Mouse (Mus musculus) brain, embryonic 18.5 days (tissue): ENCODE results near the gene Pttg1ip.

Experiments used
- DNase-seq: peaks from one replicate; pipeline ENCODE4 v3.0.0-alpha.2; 2012; ENCODE audit warnings: low read depth, low spot score

Gene Pttg1ip

GRCm38 (mm10) chr10:77581408-77582284, at the start of gene Pttg1ip:
Pttg1ip (plus strand) TSS chr10:77581720.
- peak; percentile 94 for DNase-seq

DNA sequence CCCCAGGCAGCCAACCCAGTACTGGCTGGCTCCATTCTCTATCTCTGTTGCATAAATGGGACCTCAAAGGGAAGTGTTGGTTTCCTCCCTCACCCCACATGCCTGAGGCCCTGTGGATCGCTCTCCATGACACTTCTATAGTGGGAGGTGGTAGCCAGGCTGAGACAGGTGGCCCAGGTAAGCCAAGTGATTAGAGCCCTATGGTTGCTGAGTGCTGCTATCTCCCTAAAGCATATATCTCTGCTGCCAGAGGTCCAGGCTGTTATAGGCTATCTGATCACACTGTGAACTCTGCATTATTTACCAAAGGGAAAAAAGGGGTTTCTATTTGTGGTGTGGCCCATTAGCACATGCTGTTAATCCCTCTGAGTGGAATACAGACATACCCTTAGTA, 49.5 kb upstream of the Pttg1ip start:
- DNase-seq = no peak

GRCm38 (mm10) chr10:77536727-77537126, 44.8 kb upstream of the Pttg1ip start:
- no peak for DNase-seq

DNA sequence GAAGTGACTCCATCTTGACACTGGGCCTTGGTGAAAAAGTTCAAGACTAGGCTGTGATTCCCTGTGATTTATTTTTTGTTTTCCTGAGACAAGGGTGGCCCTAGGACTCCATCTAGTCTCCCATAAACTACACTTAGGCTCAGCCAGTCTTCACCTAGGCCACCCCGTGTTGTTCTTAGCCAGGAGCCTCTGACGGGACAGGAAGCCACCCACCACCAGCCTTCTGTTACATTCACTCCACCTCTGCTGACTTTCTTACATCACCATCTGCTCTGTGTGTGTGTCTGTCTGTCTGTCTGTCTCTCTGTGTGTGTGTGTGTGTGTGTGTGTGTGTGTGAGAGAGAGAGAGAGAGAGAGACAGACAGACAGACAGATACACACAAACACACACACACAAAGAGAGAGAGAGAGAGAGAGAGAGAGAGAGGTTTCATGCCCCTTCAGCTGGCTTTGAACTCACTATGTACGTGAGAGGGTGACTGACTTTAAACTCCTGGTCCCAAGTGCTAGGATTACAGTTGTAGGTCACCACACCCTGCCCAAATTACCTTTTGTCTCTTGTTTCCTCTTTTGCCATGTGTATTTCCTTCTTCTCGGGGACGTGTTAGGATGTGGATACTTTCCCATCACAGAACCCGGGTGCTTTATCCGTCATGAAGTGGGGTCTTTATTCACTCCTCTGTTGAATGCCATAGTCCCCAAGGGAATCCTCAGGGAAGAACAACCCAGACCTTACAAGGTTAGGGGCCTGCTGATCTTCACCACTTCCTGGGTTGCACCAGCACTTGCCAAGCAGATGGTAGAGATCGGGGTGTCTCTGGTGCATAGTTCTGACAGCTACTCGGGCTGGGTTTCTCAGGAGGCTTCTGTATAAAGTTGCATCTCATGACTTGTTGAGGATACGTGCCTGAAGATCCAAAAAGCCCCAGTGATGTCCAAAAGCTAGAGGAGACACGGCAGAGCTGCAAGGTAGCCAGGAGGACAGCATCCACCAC, 44.0 kb upstream of the Pttg1ip start:
- no peak for DNase-seq

DNA sequence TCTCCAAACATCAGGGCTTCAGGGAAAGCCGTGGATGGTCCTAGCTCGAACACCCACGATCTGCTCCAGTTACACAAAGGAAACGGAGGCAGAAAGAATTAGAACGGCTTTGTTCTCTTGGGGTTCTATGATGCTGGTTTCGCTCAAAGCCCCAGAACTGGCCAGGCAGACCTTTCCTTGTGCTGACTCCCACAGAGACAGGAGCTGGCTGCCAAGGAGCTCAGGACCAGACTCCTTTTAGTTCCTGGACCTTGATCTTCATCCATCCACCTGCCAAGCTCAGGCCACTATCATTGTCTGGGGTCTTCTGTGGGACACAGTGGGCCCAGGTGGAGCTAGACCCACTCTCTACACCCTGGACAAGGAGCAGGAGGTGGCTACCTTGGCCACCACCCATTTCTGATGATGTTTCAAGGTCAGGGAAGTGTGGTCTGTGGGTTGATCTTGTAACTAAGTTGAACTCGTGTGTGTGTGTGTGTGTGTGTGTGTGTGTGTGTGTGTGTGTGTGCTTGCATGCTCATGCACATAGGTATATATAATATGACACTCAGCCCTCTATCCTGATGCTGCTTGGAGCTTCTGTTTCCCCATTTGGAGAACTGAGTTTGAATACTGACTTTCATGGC, 42.1 kb upstream of the Pttg1ip start:
- DNase-seq = no peak

DNA sequence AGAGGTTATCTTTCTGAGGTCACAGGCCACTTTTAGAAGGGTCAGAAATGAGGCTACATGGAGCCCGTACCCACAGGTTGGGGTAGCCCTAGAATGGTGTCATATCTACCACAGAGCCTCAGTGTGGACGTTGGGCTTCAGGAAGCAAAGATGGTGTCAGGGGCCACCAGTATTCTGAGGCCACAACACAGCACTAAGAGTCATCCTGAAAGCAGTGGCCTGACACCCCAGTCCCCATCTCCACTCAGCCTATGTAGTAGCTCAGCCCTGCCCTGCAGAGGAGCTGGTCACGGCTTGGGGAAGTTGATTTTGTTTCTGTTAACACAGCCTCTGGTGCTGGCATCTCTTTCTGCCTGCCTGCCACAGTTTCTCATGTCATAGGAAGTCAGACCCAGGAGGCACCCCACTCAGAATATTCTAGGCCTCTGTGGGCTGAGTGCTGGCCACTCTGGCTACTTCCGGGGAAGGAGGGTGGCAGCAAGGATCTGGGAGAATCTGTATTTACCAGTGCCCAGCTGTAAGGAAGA, 40.9 kb upstream of the Pttg1ip start:
- no peak for DNase-seq

- DNase-seq = no peak
Observed at GRCm38 (mm10) chr10:77541864-77542666, 39.5 kb upstream of the Pttg1ip start.

DNA sequence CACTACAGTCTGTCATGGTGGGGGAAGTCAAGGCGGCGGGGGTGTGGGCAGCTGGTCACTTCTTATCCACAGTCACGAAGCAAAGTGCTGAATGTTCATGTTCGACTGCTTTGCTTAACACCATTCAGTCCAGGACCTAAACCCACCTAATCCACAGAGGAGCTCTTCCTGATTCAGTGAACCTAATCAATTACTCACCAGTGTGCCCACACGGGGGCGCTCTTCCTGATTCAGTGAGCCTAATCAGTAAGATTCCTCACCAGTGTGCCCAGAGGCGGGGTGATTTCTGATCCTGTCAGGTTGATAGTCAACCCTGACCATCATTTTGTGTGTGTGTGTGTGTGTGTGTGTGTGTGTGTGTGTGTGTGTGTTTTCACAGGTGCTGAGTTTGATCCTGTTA, 38.3 kb upstream of the Pttg1ip start:
- no peak for DNase-seq

- no peak for DNase-seq
Observed at GRCm38 (mm10) chr10:77544916-77545315, 36.6 kb upstream of the Pttg1ip start.

DNA sequence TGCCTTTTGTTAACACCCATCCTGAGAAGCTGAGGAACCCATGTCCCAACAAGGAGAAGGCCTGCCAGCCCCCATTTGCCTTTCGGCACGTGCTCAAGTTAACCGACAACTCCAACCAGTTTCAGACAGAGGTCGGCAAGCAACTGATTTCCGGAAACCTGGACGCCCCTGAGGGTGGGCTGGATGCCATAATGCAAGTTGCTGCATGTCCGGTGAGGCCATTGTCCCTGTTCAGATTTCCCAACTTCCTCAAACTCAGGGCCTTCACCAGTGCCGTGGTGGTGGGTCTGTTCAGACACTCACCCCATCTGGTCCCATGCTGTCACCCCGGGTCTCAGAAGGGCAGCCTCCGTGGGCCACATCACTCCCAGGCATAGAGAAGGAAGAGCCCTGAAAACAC, 32.9 kb upstream of the Pttg1ip start:
- no peak for DNase-seq

DNA sequence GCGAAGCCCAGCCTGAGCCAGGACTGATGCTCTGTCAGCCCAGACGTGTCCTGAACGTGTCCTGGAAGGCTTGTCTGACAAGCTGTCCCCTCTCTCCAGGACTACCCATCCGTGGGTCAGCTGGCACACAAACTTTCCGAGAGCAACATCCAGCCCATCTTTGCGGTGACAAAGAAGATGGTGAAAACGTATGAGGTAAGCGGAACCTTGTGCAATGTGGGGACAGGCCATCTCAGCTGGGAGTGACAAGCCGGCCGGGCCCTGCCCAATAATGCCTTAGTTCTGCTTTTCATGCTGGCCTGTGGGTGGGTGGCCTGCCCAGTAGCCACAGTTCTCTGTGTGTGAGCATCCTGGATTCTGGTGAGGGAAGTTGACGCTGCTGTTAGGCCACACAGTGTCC, 30.6 kb upstream of the Pttg1ip start:
- DNase-seq = no peak

DNA sequence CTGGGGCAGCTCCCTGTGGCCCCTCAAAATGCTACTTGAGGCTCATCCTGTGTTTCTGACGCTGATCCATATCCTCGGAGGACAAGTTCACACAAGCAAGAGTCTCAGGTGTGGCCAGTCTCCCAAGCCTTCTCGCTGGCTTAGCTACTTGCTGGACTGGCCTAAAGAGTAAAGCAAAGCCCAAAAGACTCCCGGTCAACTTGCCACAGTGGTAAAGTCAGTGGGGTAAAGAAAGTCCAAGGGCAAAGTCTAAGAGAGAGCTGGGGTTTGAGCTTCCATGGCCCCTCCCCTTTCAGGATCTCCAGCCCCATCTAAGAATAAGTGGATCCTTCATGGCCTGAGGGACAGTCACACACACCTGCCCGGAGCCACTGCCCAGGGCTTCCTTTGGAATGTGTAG, 29.4 kb upstream of the Pttg1ip start:
- no peak for DNase-seq

DNA sequence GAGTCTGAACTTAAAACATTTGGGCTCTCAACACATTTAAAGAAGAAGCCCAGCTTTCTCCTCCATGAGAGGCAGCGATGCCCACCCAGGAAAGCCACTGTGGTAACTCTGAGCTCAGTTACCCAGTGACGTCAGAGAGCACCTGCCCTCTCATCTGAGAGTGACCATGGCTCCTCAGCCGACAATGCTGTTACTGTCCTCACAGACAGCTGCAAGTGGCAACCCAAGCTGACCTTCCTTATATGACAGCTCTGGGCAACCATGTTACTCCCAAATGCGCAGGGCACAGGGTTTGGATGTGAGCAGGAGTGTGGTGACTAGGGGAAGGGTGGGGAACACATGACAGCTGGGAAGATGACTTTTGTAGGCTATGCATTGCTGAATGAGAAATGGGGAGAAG, 28.2 kb upstream of the Pttg1ip start:
- no peak for DNase-seq

DNA sequence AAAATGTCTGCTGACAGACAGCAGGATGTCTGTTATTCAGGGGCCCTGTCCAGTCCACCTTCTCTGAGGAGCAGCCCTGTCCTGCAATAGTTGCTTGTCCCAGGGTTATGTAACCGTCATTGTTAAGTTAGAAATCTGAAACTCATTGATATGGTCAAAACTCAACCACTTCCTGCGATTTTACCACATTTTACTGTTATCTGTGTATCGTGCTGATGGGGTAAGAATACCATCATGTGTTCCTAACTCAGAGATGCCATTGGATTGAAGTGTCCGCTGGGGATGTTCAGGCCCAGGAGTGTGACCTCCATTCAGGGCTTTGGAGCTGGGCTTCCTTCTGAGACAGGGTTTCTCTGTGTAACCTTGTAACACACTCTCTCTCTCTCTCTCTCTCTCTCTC, 26.6 kb upstream of the Pttg1ip start:
- no peak for DNase-seq

DNA sequence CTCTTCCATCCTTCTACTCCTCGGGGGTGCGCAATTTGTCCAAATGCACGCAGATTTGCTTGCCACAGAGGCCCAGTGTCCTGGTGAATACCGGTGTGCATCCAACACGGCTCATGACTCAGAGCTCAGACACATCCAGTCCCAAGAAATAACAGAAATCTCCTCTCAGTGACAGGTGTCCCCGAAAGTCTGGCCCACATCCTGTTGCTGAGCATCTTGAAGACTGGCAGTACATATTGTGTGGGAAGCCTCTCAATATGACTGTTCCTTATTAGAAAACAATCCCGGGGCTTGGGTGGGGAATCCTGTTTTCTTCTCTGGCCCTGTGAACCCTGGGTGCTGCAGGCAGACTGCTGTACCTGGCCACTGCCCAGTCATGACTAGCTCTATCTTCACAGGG, 24.9 kb upstream of the Pttg1ip start:
- no peak for DNase-seq

DNA sequence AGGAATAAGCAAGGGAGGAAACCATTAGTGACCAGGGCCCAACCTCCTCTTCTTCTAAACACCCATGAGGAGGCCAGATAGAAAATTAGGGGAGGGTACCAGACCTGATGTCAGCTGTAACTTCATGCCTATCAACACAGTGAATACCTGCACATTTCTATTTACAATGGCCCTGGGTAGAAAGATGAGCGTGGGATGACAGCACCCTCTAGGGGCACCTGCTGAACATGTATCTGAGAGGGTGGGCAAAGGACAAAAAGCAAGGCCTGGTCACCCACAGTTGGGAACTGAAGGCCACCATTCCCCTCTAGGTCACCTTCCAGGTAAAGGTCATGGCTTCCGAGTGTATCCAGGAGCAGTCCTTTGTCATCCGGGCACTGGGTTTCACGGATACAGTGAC, 23.9 kb upstream of the Pttg1ip start:
- DNase-seq = no peak

GRCm38 (mm10) chr10:77560090-77560489, 21.4 kb upstream of the Pttg1ip start:
- no peak for DNase-seq

DNA sequence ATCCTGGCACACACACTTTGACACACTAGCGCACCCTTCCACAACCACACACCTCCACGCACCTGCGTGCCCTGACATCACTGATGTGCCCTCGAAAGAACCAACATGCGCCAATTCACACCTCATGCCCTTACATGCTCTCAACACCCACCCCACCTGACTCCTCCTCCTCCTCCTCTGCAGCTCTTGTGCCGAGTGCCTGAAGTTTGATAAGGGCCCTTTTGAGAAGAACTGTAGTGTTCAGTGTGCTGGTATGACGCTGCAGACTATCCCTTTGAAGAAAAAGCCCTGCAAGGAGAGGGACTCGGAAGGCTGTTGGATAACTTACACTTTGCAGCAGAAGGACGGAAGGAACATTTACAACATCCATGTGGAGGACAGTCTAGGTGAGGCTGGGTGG, 20.7 kb upstream of the Pttg1ip start:
- DNase-seq = no peak

DNA sequence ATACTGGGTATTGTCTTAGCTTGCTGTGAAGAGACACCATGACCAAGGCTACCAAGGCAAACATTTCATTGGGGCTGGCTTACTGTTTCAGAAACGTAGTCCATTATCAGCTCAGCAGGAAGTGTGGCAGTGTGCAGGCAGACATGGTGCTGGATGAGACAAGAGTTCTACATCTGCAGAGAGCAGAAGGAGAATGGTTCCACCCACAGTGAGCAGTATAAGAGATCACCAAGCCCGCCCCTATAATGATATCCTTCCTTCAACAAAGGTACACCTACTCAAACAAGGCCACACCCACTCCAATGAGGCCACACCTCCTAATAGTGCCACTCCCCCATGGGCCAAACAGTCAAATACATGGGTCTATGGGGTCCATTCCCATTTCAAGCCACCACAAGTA, 20.0 kb upstream of the Pttg1ip start:
- DNase-seq = no peak

GRCm38 (mm10) chr10:77565005-77565404, 16.5 kb upstream of the Pttg1ip start:
- no peak for DNase-seq

DNA sequence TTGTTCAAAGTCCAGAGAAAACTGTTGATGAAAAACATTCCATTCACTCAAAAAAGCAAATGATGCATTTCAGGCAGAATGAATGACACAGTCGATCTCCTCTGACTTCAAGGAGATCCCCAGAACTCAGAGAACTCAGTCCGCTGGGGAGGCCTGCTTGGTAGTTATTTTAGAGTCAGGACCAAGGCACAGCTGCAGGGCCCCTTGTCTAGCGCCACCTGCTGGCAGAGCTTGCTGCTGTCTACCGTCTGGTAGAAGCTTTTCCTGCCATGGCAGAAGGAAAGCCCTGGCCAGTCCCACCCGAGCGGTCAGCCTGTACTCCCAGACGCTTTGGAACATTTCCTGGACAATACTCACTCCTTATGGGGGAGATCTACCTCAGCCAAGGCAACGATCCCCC, 14.9 kb upstream of the Pttg1ip start:
- DNase-seq = no peak
